Mouse (Mus musculus) kidney, postnatal 0 days (tissue): ENCODE results near the gene Dhrs4. TPM values are rescaled to one million over a fixed set of nuclear protein-coding genes. Genes with fewer than 3 reads are reported as not detected.

Experiments used
- ATAC-seq: fragments of 200-750 bp; cut with Nextera tagmentation; replicated peaks from 2 replicates; pipeline ENCODE4 v1.8.0; 2017; ENCODE audit warnings: low read depth, moderate number of reproducible peaks, moderate TSS enrichment, moderate library complexity; ENCODE audit not compliant: low FRiP score
- DNase-seq: peaks from one replicate; pipeline ENCODE4 v3.0.0-alpha.2; 2016; ENCODE audit warnings: low spot score
- H3K27ac ChIP-seq: fragments of 300-500 bp; sonication (generic); 2 replicates; pipeline ENCODE4 v1.5.1; 2014; ENCODE audit warnings: mild to moderate bottlenecking
- H3K27me3 ChIP-seq: fragments of 300-500 bp; sonication (generic); 2 replicates; pipeline ENCODE4 v1.6.1; 2014; ENCODE audit warnings: low read length, mixed read lengths; ENCODE audit not compliant: insufficient read depth
- H3K36me3 ChIP-seq: fragments of 300-500 bp; sonication (generic); 2 replicates; pipeline ENCODE4 v1.6.1; 2014; ENCODE audit warnings: low read length, mixed read lengths; ENCODE audit not compliant: insufficient read depth
- H3K4me1 ChIP-seq: fragments of 300-500 bp; sonication (generic); replicated peaks from 2 replicates; pipeline ENCODE4 v1.6.1; 2014; ENCODE audit warnings: antibody characterized with exemption, low read length, mixed read lengths; ENCODE audit not compliant: insufficient read depth
- H3K4me2 ChIP-seq: fragments of 300-500 bp; sonication (generic); 2 replicates; pipeline ENCODE4 v1.6.1; 2014; ENCODE audit warnings: mild to moderate bottlenecking, low read length, moderate library complexity, mixed read lengths
- H3K4me3 ChIP-seq: fragments of 300-500 bp; sonication (generic); replicated peaks from 2 replicates; pipeline ENCODE4 v1.5.1; 2014; ENCODE audit warnings: low read depth, low read length
- H3K9ac ChIP-seq: fragments of 300-500 bp; sonication (generic); 2 replicates; pipeline ENCODE4 v1.6.1; 2014; ENCODE audit warnings: low read depth, low read length
- H3K9me3 ChIP-seq: fragments of 300-500 bp; sonication (generic); replicated peaks from 2 replicates; pipeline ENCODE4 v1.6.1; 2016; ENCODE audit warnings: low read length, inconsistent platforms, mixed read lengths
- CTCF ChIP-seq: IDR thresholded peaks from 2 replicates; pipeline ENCODE4 v1.5.1; 2016; ENCODE audit warnings: antibody characterized with exemption, low read depth, mild to moderate bottlenecking, moderate library complexity
- WGBS: fragments of 180-500 bp; shearing (Covaris S2); extraction: QIAGEN DNeasy Blood & Tissue Kit; methylation state at CpG from one replicate; pipeline ENCODE4 v1.1.7; 2014; 5-methylcytosine and 5-hydroxymethylcytosine counted together
- polyA plus RNA-seq: library from polyadenylated mRNA; unstranded; fragments of >200 nt; fragmentation: Nextera tagmentation; extraction: Ambion mirVana; gene quantifications from 2 replicates; pipeline ENCODE4 v1.2.1, GENCODE M21; 2015

The Dhrs4 gene
- polyA plus RNA-seq, 1 experiment from 2014 or later: 130 TPM

DNA sequence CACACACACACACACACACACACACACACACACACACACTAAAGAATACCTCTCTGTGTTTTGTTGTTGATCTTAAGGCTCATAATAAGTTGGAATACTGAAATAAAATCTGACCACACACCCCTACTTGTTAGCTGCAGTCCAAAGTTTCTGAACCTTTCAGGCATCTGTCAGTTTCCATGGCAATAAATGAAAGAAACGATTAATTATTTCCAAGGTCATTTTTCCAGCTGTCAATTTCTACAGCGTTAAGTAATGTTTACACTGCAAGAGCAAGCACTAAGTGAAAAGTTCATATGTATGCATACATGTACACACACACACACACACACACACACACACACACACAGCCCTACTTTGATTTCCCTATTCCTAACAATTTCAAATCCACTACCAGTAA lies 20.9 kb upstream of the Dhrs4 start:
- Histone ChIP-seq H3K4me1 (peaks cover 9% of the 10 kb centered on the region; the same call in 1 of the 2 replicates), H3K4me3 (no peak overlapping the region), H3K27me3 (no peaks in the 10 kb centered on the region), H3K9ac (no peak overlapping the region), H3K36me3 (no peaks in the 10 kb centered on the region), H3K4me2 (no peak overlapping the region), H3K27ac (no peak overlapping the region), H3K9me3 (peaks cover 8% of the 10 kb centered on the region; the same call in 1 of the 2 replicates)
- no peak for DNase-seq
- TF ChIP-seq CTCF: no peak
- no peak for ATAC-seq
- WGBS: 38% methylated on average over 2 of the region's 2 CpGs

DNA sequence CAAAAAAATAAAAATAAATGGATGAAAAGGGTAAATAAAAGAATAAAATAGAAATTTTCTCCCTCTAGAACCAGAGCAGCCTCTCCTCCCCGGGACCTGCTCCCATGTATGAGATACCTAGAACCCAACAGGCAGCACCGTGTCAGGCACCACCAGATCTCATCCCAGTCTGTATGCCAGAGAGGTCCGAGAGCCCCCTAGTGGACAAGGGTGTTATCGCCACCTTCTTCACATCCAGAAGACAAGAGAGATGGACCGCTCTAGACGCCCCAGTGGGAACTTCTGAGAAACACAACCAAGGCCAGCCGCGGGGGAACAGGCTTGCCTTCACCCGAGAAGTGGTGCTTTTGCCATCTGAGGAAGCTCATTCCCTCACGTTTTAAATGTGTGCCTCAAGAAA lies 20.3 kb upstream of the Dhrs4 start:
- H3K4me1 ChIP-seq: peaks cover 9% of the 10 kb centered on the region; the same call in 1 of the 2 replicates
- DNase-seq (peak; percentile 69), ATAC-seq (peak; percentile 55; the same call in 1 of the 2 replicates)
- no peaks in the 10 kb centered on the region for H3K27me3 ChIP-seq
- no peak overlapping the region for H3K4me2 ChIP-seq
- no peak overlapping the region for H3K9ac ChIP-seq
- peaks cover 8% of the 10 kb centered on the region; the same call in 1 of the 2 replicates for H3K9me3 ChIP-seq
- H3K36me3 ChIP-seq: no peaks in the 10 kb centered on the region
- H3K27ac ChIP-seq: no peak overlapping the region
- no peak overlapping the region for H3K4me3 ChIP-seq
- TF ChIP-seq CTCF: peak; percentile 79
- 17% methylated on average over 10 of the region's 10 CpGs for WGBS

DNA sequence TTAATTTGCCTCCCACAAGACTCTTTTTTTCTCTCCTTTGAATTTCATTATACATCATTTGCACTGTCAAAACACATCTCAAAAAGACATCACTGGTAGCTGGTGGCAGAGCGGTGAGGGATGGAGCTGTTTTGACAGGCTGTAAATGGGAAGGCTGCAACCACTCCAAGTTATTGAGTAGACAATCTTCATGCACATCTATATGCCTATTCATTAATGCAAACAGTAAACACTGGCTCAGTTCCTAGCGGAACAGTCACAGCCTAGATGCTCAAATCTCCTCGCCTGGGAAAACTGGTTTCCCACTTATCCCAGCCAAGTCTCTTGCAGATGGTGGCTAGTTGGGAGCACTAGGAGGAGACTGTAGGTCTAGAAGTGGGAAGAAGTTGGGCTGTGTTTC lies 19.8 kb upstream of the Dhrs4 start:
- WGBS: 79% methylated on average over 3 of the region's 3 CpGs
- Histone ChIP-seq H3K4me1 (peaks cover 9% of the 10 kb centered on the region; the same call in 1 of the 2 replicates), H3K9me3 (peaks cover 6% of the 10 kb centered on the region; the same call in 1 of the 2 replicates), H3K4me3 (no peak overlapping the region), H3K27ac (no peak overlapping the region), H3K27me3 (no peaks in the 10 kb centered on the region), H3K9ac (no peak overlapping the region), H3K4me2 (no peak overlapping the region), H3K36me3 (no peaks in the 10 kb centered on the region)
- DNase-seq: no peak
- ATAC-seq: no peak
- no peak for TF ChIP-seq CTCF

DNA sequence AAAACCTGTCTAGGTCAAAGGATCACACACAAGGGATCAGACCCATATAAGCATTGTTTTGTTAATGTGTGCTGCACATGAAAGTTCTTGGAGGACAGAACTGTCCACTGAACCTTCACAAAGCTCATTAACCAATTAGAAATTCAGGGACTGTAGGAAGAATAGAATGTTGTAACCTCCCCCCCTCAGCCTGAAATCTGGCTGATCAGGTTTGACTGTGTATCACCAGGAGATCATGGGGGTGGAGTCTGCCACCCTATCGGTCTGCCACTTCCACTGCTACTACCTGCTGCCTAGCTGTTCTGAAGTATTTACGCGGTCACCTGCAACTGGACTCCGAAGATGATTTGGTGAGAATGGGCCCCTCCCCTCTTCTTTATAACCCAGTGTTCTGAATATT lies 18.8 kb upstream of the Dhrs4 start:
- DNase-seq (no peak), ATAC-seq (peak; percentile 57)
- Histone ChIP-seq H3K9me3 (peaks cover 5% of the 10 kb centered on the region; the same call in 1 of the 2 replicates), H3K27ac (peak overlapping the region; percentile 48), H3K27me3 (no peaks in the 10 kb centered on the region), H3K4me2 (no peak overlapping the region), H3K9ac (no peak overlapping the region), H3K4me3 (no peak overlapping the region), H3K36me3 (no peaks in the 10 kb centered on the region), H3K4me1 (peaks cover 9% of the 10 kb centered on the region; the same call in 1 of the 2 replicates)
- WGBS: 56% methylated on average over 4 of the region's 4 CpGs
- no peak for TF ChIP-seq CTCF

DNA sequence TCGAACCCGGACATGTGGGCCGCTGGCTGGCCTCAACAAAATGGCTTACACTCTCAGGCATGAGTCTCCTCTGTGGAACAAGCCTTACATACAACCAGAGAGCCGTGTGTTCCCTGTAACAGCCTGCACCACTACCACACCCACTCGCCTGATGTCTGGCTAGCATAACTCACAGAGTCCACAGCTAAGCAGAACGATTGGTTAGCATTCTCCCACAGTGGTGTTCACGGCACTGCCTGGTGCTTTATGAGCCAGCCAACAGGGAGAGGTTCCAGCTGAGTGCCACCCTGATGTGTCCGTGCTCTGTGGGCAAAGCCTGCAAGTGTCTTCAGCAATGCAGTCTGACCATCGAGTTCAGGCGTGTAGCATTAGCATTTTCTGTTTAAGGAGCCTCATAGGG lies 18.3 kb upstream of the Dhrs4 start:
- peak overlapping the region; percentile 48 for H3K27ac ChIP-seq
- H3K9ac ChIP-seq: no peak overlapping the region
- peaks cover 5% of the 10 kb centered on the region; the same call in 1 of the 2 replicates for H3K9me3 ChIP-seq
- H3K4me2 ChIP-seq: no peak overlapping the region
- peak; percentile 47 for DNase-seq
- H3K4me3 ChIP-seq: no peak overlapping the region
- H3K4me1 ChIP-seq: peaks cover 9% of the 10 kb centered on the region; the same call in 1 of the 2 replicates
- TF ChIP-seq CTCF: no peak
- no peaks in the 10 kb centered on the region for H3K36me3 ChIP-seq
- H3K27me3 ChIP-seq: no peaks in the 10 kb centered on the region
- ATAC-seq: peak; percentile 88
- WGBS: 47% methylated on average over 10 of the region's 10 CpGs

DNA sequence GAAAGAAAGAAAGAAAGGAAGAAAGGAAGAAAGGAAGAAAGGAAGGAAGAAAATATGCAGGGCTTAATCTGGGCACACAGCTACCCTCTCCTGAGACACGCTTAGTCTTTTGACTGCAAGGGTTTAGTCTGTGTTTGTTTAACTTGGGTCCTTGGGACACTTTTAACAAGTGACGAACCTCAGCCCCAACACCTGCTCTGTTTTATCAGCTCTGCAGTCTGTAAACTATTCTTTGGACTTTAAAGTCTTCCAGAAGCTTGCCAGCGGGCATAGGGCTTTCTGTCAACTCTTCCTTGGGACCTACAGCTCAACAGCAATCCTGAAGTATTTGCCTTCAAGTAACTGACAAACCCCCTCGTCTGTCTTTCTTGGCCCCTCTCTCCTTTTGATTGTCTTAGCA lies 16.8 kb upstream of the Dhrs4 start:
- H3K4me3 ChIP-seq: no peak overlapping the region
- H3K36me3 ChIP-seq: no peaks in the 10 kb centered on the region
- no peak for TF ChIP-seq CTCF
- no peaks in the 10 kb centered on the region for H3K9me3 ChIP-seq
- ATAC-seq (no peak), DNase-seq (no peak)
- H3K9ac ChIP-seq: no peak overlapping the region
- no peak overlapping the region for H3K27ac ChIP-seq
- 53% methylated on average over 4 of the region's 4 CpGs for WGBS
- no peak overlapping the region for H3K4me2 ChIP-seq
- H3K4me1 ChIP-seq: peaks cover 9% of the 10 kb centered on the region; the same call in 1 of the 2 replicates
- no peaks in the 10 kb centered on the region for H3K27me3 ChIP-seq

DNA sequence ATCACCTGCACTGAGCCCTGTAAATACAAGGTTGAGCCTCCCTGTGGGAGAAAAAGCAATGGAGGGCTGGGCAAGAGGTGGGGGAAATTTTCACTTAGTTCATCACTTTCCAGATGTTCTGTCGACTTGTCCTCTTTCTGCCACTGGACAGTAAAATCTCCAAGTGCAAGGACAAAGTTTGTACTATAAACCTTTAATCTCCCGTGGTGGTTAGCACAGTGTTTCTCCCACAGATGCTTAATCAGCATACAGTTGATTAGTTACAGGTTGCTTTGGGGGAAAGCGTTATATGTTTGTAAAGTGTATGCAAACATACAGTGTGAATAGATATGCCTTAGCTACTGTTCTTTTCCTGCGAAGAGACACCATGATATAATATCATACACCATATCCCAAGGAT lies 12.1 kb upstream of the Dhrs4 start:
- DNase-seq: no peak
- WGBS: 62% methylated on average over 4 of the region's 4 CpGs

More for the DNA sequence above, 12.1 kb upstream of the Dhrs4 start:
- H3K4me3 ChIP-seq: no peak overlapping the region
- no peak overlapping the region for H3K9ac ChIP-seq
- no peaks in the 10 kb centered on the region for H3K27me3 ChIP-seq
- H3K36me3 ChIP-seq: no peaks in the 10 kb centered on the region
- 0 out of 2 replicates have a peak, but pooled peaks cover 3% of the 10 kb centered on the region for H3K4me1 ChIP-seq
- no peak overlapping the region for H3K27ac ChIP-seq
- TF ChIP-seq CTCF: no peak
- no peaks in the 10 kb centered on the region for H3K9me3 ChIP-seq
- H3K4me2 ChIP-seq: no peak overlapping the region
- no peak for ATAC-seq
